Mouse (Mus musculus): ENCODE measurements around the gene Aqp6. TPM values are rescaled to one million over a fixed set of nuclear protein-coding genes. Genes with fewer than 3 reads are reported as not detected.
A peak's percentile ranks its signal among the peaks of the same experiment; 100 is the strongest.

Gene Aqp6
- polyA plus RNA-seq, 1 experiment, result 0.56 TPM

DNA sequence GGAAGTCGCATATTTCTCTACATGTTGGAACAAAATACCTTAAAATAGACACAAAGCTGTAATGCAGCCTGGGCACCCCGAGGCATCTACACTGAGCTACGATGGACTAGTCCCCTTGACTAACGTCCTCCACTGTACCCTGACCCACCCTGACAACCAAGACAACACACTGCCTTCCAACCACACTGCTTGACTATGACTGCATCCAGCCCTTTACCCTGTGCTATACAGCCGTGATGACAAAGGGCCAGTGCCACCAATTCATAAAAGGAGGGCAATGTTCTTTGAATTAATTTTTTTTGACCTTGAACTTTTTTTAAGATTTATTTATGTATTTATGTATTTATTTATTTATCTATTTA, 36.9 kb downstream of the Aqp6 start:
- DNase-seq (ENCODE audit: extremely low spot score in 1 of 2, low spot score in 1 of 2), result no peak

DNA sequence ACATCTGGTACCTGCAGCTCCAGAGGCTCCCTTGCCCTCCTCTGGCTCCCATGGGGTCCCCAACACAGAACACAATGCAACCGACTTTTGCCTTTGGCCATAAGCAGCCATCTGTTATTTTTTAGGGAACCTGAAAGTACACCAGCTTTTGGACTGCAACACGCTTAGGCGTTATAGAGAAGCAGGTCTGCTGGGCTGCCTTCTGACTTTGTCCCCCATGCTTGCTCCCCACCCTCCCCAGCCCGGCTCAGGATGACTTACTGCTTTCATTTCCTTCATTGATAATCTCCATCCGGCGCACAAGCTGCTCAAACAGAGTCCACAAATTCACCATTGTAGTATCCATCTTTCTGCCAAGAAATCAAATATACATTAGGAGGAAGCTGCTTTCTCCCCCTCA, 41.4 kb downstream of the Aqp6 start:
- DNase-seq (ENCODE audit: extremely low spot score in 1 of 2, low spot score in 1 of 2), result no peak

DNA sequence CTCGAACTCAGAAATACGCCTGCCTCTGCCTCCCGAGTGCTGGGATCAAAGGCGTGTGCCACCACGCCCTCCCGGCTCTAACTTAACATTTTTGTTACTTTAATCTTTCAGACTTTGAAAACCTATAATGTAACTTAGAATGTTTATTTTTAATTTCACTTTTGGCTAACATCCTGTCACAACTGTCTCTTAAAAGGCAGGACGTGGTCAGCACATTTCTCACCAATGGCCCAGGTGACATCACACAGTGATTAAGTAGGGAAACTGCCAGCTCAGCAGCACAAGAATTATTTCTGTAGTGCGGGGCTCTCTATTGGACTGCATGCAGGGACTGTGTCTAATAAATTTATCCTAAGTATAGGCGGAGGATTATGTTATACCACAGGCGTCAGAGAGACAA, 42.6 kb downstream of the Aqp6 start:
- no peak for DNase-seq (ENCODE audit: extremely low spot score in 1 of 2, low spot score in 1 of 2)

DNA sequence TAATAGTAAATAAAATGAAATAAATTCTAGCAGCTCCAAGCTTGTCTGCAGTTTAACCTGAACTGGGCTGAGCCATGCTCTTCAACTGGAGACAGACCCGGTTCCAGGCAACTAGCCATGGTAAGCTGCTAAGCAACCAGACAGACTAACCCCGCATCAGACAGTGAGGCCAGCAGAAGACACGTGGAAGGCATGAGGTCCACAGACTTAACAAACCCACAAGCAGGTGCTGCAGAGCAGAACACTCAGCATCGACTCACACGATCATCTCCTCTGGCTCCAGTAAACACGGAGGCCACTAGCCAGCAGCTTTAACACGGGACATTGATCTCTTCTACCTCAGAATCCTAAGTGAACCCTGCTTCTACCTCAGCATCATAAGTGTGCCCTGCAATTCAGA, 43.6 kb downstream of the Aqp6 start:
- DNase-seq (ENCODE audit: extremely low spot score in 1 of 2, low spot score in 1 of 2), result peak in 1 of 2 experiments; percentile 51

DNA sequence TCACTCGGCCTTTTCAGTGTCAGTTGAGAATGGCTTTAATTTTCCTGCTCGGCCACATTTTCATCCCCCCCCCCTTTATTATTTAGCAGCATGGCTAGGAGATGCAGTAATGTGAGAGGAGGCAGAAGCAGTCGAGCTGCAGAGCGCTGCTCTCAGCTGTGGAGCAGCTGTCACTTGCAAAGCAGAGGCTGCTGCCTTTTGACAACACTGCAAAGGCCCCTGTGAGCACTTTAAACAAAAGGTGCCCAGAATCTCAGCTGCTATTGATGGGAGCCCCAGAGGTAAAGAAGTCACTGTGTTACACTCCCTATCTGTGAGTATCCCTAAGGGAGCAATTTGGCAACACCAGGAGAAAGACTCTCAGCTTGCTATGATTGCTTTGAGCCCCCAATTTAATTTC, 47.1 kb downstream of the Aqp6 start:
- DNase-seq (ENCODE audit: extremely low spot score in 1 of 2, low spot score in 1 of 2), result no peak

DNA sequence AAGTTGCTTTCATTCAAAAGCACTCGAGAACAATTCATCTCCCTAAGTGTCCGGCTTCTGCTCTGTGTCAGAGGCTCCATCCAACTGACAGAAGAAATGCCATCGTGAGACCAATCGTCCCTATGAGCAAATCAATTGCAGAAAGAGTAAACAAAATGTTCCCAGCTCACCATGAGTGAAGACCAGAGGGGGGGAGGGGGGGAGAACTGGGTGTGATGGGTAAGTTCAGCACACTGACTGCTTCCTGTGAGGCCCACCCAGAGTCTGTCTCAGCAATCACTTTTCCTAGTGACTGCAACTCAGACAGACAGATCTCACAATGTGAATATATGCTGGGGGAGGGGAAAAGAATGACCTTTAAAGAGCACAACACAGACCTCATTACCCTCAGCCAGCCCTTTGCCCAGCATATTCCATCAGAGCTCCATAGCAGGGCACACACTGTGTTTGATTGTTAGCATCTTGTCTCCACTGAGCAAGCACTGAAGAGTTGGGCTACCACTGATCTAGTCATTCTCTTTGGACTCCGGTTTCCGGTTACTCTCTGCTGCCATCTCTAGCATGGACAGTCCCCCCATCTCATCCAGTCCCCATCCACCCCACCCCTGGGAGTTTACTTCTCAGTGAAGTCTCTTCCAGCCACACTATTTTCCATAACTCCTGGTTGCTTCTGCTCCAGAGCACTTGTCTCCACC, 48.0 kb downstream of the Aqp6 start:
- no peak for DNase-seq (ENCODE audit: extremely low spot score in 1 of 2, low spot score in 1 of 2)

DNA sequence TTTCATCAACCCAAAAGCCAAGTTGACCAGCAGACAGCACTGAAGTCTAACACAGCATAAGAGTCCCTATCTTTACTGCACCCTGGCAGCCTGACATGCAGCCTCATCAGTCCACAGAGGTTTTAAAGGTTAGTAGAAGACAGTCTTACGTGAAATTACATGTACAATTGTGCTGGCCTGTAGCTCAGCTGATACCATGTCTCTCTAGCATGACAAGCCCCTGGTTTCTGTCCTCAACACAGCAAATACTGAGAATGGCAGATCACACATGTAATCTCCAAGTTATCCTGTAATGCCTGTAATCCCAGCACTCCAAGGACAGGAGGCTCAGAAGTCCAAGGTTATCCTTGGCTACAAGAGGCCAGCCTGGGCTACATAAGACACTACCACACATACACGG, 49.1 kb downstream of the Aqp6 start:
- no peak for DNase-seq (ENCODE audit: extremely low spot score in 1 of 2, low spot score in 1 of 2)

DNA sequence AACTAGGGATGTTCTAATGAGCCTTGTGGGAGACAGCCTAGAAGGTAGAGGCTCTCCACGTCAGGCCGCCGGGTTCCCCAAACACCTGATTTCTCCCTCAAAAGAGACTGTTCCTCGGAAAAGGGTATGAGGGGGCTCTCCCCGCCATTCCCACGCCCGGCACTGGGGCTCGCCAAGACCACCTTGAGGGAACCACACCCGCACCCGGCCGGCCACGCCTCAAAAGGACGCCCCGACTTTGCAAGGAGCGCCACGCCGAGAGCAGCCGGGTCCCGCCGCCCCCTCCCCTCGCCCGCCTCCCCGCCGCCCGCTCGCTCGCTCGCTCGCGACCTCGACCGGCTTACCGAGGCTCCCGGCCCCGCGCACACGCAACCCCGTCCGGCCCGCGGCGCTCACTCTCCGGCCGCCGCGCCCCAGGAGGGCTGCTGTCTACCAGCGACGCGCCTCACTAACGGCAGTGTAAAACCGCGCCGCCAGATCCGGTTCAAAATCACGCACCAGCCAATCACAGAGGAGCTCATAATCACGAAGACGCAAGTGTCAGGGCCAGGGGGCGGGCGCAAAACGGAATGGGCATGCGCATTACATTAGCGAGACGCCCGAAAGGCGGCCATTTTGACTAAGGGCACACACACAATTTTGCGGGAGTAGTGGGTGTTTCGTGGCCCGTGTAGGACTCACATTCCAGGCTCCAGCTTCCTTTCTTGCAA, 50.1 kb downstream of the Aqp6 start, which contains the start of gene Racgap1:
Gene Racgap1, minus strand, starts transcription at position 494 of the 710 bp plus-strand sequence.
- DNase-seq (ENCODE audit: extremely low spot score in 1 of 2, low spot score in 1 of 2), result peak; percentile 93 to 99

DNA sequence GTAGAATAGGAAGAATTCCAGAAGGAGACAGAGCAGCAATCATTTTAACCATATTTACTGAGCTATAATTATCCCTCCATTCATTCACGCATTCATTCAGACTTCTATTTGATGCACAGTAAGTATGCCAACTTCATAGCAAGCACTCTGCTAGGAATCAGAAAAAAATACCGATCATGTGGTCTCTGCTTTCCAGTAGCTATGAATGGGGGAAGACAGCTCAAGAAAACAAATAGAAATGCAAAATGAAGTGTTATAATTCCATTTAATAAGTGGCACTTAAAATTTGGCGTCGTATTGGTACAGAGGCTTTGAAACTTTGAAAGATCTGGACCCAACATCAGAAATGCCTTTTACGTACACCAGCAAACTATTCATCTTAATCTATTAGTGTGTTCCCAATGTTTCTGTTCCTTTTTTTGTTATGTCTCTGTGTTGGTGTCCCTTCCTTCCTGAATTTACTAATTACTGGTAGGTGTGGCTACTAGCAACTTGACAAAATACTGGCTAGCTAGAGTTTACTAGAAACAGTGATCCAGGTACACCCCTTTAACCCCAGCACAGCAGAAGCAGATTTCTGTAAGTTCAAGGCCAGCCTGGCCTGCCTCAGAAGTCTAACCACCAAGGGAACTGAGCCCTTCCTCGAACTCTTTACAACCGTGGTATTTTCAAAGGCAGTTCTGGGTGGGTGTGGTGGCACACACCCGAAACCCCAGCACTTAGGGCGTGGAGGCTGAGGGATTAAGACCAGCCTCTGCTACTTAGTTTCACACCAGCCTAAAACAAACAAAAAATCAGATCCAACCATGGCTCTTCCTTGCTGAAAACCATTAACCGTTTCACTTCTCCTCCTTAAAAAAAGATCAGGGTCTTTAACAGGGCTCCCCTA, 51.0 kb downstream of the Aqp6 start:
- DNase-seq (ENCODE audit: extremely low spot score in 1 of 2, low spot score in 1 of 2), result no peak

DNA sequence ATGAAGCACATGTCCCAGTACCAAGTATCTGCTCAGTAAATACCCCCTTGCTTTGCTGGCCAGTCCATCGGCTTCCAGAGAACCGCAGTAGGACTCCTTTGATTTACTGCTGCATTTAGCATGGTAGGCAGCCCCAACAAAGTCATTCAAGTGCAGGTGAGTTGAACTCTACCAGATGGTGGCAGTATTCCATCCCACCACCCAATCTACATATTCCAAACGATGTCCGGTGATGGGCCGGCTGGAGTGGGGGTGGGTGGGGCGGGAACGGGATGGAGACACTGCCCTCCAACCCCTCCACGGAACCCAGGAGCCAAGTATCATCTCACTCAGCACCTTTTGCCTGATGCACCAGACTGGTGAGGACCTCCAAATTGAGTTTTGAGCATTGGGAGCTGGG, 52.1 kb downstream of the Aqp6 start:
- no peak for DNase-seq (ENCODE audit: extremely low spot score in 1 of 2, low spot score in 1 of 2)

DNA sequence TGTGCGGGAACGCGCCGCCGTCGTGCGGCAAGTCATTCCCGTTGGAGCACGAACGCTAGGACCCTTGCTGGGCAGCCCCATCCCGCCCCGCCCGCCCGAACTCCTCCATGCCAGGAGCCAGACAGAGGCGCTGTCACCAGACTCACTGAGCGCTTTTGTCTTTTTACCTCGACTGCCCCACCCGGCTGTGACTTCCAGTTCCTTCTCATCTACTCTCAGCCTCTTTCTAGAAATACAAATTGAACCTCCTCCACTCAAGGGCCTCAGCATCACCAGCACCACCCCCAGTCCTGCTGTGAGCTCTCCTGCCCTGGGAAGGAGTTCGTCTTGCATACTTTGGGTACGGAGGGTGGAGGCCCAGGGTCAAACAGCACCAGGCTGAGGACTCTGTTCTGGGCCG, 52.7 kb downstream of the Aqp6 start:
- DNase-seq (ENCODE audit: extremely low spot score in 1 of 2, low spot score in 1 of 2), result no peak

Other genes starting within 250 kb of the Aqp6 start
- gene Fmnl3, start 230.9 kb upstream of the Aqp6 start, polyA plus RNA-seq (2012; rRNA removed), result 18.5 and 19.9 TPM in 2 replicates
- 365 and 368 TPM in 2 replicates for gene Tmbim6, start 208.5 kb upstream of the Aqp6 start, polyA plus RNA-seq (2012; rRNA removed)
- 14.4 and 14.6 TPM in 2 replicates for gene Nckap5l, start 143.7 kb upstream of the Aqp6 start, polyA plus RNA-seq (2012; rRNA removed)
- 5.7 and 6.8 TPM in 2 replicates for gene Bcdin3d, start 126.7 kb upstream of the Aqp6 start, polyA plus RNA-seq (2012; rRNA removed)
- gene Faim2, start 73.2 kb upstream of the Aqp6 start, polyA plus RNA-seq (2012; rRNA removed), result 161 and 168 TPM in 2 replicates
- gene Aqp2, start 22.3 kb upstream of the Aqp6 start, polyA plus RNA-seq (2012; rRNA removed), result 0.08 and 0.20 TPM in 2 replicates
- 1.2 and 1.5 TPM in 2 replicates for gene Aqp5, start 10.6 kb upstream of the Aqp6 start, polyA plus RNA-seq (2012; rRNA removed)
- gene Racgap1, start 50.3 kb downstream of the Aqp6 start, polyA plus RNA-seq (2012; rRNA removed), result 11.8 and 13.8 TPM in 2 replicates
- gene Asic1, start 69.0 kb downstream of the Aqp6 start, polyA plus RNA-seq (2012; rRNA removed), result 78.1 and 80.7 TPM in 2 replicates
- 189 and 197 TPM in 2 replicates for gene Smarcd1, start 100.7 kb downstream of the Aqp6 start, polyA plus RNA-seq (2012; rRNA removed)
- 1.00 TPM in 1 of 2 replicates, not detected in the other for gene Gm17349, start 104.1 kb downstream of the Aqp6 start, polyA plus RNA-seq (2012; rRNA removed)
- gene Gpd1, start 116.1 kb downstream of the Aqp6 start, polyA plus RNA-seq (2012; rRNA removed), result 52.2 and 56.5 TPM in 2 replicates
- 218 and 238 TPM in 2 replicates for gene Cox14, start 124.2 kb downstream of the Aqp6 start, polyA plus RNA-seq (2012; rRNA removed)
- 45.7 and 48.0 TPM in 2 replicates for gene Cers5, start 171.5 kb downstream of the Aqp6 start, polyA plus RNA-seq (2012; rRNA removed)